Mouse (Mus musculus) heart, postnatal 0 days (tissue): ENCODE data around the gene Med21.

ENCODE experiments used
- CTCF ChIP-seq: IDR thresholded peaks from 2 replicates; pipeline ENCODE4 v1.5.1; 2016; ENCODE audit warnings: antibody characterized with exemption, control low read depth, low read depth
- EP300 ChIP-seq: IDR thresholded peaks from 2 replicates; pipeline ENCODE4 v1.6.1; 2016; ENCODE audit warnings: antibody characterized with exemption, low read depth

DNA sequence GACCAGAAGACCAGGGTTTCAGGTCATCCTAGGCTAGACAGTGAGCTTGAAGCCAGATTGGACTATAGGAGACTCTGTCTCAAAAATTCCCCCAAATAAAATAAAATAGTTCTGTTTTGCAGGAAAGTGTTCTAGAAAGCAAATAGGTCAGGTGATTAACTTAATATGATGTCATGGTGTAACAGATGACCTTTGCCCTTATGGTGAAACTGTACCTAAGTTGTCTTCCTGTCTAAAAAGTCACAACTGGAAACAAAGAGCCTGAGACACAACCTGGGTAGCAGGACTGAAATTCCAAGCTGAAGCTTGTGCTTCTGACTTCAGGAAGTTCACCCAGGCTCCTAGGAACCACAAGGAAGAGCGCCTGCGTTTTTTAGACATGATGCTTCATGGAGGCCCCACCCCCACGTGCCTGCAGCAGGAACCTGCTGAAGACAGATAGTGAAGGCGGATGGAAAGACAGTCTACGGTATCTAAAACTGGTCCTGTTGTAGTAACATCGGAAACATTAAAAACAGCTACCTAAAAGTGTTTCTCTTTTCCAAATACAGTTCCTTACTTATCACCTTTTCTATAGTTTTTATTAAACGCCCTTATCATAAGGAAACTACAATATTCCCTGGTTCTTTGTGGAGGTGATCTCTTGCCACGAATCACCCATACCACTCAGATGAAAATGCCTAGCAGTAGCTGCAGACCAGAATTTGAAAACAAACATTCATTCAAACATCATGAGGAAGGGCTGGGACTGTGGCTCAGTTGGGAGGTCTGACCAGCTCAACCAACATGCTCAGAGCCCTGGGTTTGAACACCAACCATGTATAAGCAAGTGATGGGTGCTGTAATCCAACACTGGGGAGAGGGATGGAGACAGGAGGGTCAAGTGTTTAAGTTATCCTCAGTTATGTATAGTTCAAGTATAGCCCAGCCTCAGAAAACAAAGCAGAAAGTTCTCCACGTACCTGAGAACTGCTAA, 12.3 kb upstream of the Med21 start:
- TF ChIP-seq CTCF (no peak), EP300 (no peak)
